7 mouse cellular contexts compared by ENCODE assay signal in the genomic region with DNA sequence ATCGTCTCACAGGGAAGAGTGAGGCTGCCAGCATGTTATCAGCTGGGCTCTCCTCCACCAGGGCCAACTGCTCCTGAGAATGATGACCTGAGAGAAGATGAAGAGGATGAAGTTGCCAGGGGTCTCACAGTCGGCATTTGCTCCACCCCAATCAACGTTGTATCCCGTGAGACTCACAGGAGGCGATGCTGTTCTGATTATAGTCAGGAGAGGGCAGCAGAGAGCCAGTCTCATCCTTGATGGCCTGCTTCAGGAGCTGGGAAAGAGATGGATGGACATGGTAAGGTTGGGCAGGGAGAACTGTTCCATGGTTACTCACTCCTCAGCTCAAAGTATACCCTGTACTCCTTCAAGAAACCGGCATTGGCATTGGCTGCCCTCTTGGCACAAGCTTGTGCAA. TPM values are rescaled to one million over a fixed set of nuclear protein-coding genes. Genes with fewer than 3 reads are reported as not detected.
DNase-seq lines count a peak whose midpoint lies in the region; ATAC-seq and TF ChIP-seq lines count a peak whose summit lies in the region.

No protein-coding gene starts in this region.

- peaks cover 36% of the 10 kb centered on the region for H3K27me3 ChIP-seq in embryonic facial prominence, embryonic 10.5 days (replicated peaks; ENCODE audit: low read depth, poor library complexity, severe bottlenecking)
- H3K27me3 ChIP-seq in liver, postnatal 0 days (ENCODE audit: insufficient read depth, low read length), result peaks cover 17% of the 10 kb centered on the region

- ATAC-seq in liver, postnatal 0 days, result no peak

- DNase-seq in ovary, postnatal 10 days (ENCODE audit: low spot score), result peak; percentile 73
- no peak for DNase-seq in ovary, adult 18-20 months (ENCODE audit: low spot score)
- peak; percentile 73 for DNase-seq in adrenal gland, postnatal 25 days
- peak; percentile 76 for DNase-seq in embryonic facial prominence, embryonic 10.5 days (ENCODE audit: low spot score)
- DNase-seq in kidney, adult 9 months, result peak; percentile 70
- peak; percentile 76 for DNase-seq in liver, postnatal 0 days
- peak; percentile 67 to 80 for DNase-seq in right cerebral cortex, postnatal 10 days (ENCODE audit: low spot score in 2 of 2)

- no peak overlapping the region for H3K9ac ChIP-seq in liver, postnatal 0 days (replicated peaks)

- H3K4me1 ChIP-seq in embryonic facial prominence, embryonic 10.5 days, result peaks cover 29% of the 10 kb centered on the region
- 0 out of 2 replicates have a peak, but pooled peaks cover 2% of the 10 kb centered on the region for H3K4me1 ChIP-seq in liver, postnatal 0 days (ENCODE audit: insufficient read depth)

- no peak overlapping the region for H3K4me3 ChIP-seq in embryonic facial prominence, embryonic 10.5 days
- H3K4me3 ChIP-seq in liver, postnatal 0 days (ENCODE audit: low read depth, low read length), result no peak overlapping the region

- peak; percentile 91 for TF ChIP-seq CTCF in liver, postnatal 0 days (IDR thresholded peaks at IDR 0.05; ENCODE audit: low read depth)

- TF ChIP-seq EP300 in liver, postnatal 0 days (IDR thresholded peaks at IDR 0.05; ENCODE audit: low read depth), result no peak

- 19% methylated on average over 6 of the region's 6 CpGs for WGBS in embryonic facial prominence, embryonic 10.5 days
- WGBS in liver, postnatal 0 days (ENCODE audit: insufficient replicate concordance), result 15% methylated on average over 6 of the region's 6 CpGs

- no peaks in the 10 kb centered on the region for H3K9me3 ChIP-seq in embryonic facial prominence, embryonic 10.5 days
- no peaks in the 10 kb centered on the region for H3K9me3 ChIP-seq in liver, postnatal 0 days (ENCODE audit: low read length)

- no peak overlapping the region for H3K4me2 ChIP-seq in liver, postnatal 0 days (ENCODE audit: low read depth, low read length)

- no peak overlapping the region for H3K27ac ChIP-seq in embryonic facial prominence, embryonic 10.5 days (replicated peaks)
- H3K27ac ChIP-seq in liver, postnatal 0 days (ENCODE audit: low read depth), result no peak overlapping the region

- H3K36me3 ChIP-seq in embryonic facial prominence, embryonic 10.5 days (replicated peaks), result no peaks in the 10 kb centered on the region
- H3K36me3 ChIP-seq in liver, postnatal 0 days (replicated peaks; ENCODE audit: insufficient read depth, low read length), result no peaks in the 10 kb centered on the region

RNA-seq across cellular contexts. Expression of a gene that starts 5.0 kb away (rescaled TPM):
- total RNA-seq in adrenal gland, postnatal 25 days (2021), result 2.2 and 2.4 TPM in 2 replicates
- polyA plus RNA-seq in embryonic facial prominence, embryonic 10.5 days (2016; fragmentation: Nextera tagmentation; extraction: Ambion mirVana), result 0.73 and 1.1 TPM in 2 replicates
- polyA plus RNA-seq in liver, postnatal 0 days (2015; fragmentation: Nextera tagmentation; extraction: Ambion mirVana), result 0.06 and 0.32 TPM in 2 replicates

RNA-seq across cellular contexts. Expression of a gene that starts 22.4 kb away (rescaled TPM):
- 1.4 and 1.5 TPM in 2 replicates for total RNA-seq in adrenal gland, postnatal 25 days (2021)
- polyA plus RNA-seq in embryonic facial prominence, embryonic 10.5 days (2016; fragmentation: Nextera tagmentation; extraction: Ambion mirVana), result 1.3 and 2.1 TPM in 2 replicates
- 5.4 and 6.7 TPM in 2 replicates for polyA plus RNA-seq in liver, postnatal 0 days (2015; fragmentation: Nextera tagmentation; extraction: Ambion mirVana)

RNA-seq across cellular contexts. Expression of a gene that starts 36.5 kb away (rescaled TPM):
- total RNA-seq in adrenal gland, postnatal 25 days (2021), result 47.8 and 59.0 TPM in 2 replicates
- polyA plus RNA-seq in embryonic facial prominence, embryonic 10.5 days (2016; fragmentation: Nextera tagmentation; extraction: Ambion mirVana), result 48.3 and 50.3 TPM in 2 replicates
- polyA plus RNA-seq in liver, postnatal 0 days (2015; fragmentation: Nextera tagmentation; extraction: Ambion mirVana), result 11.3 and 12.5 TPM in 2 replicates

RNA-seq across cellular contexts. Expression of a gene that starts 57.4 kb away (rescaled TPM):
- 0.52 and 0.67 TPM in 2 replicates for total RNA-seq in adrenal gland, postnatal 25 days (2021)
- polyA plus RNA-seq in embryonic facial prominence, embryonic 10.5 days (2016; fragmentation: Nextera tagmentation; extraction: Ambion mirVana), result not detected in 2 replicates
- polyA plus RNA-seq in liver, postnatal 0 days (2015; fragmentation: Nextera tagmentation; extraction: Ambion mirVana), result not detected in 2 replicates
